Mouse (Mus musculus): ENCODE data around the gene BC029722.
A peak's percentile ranks its signal among the peaks of the same experiment; 100 is the strongest.

BC029722 gene

GRCm38 (mm10) chr2:155779066-155779465, 40.2 kb downstream of the BC029722 start:
- DNase-seq, result peak in 1 of 2 experiments; percentile 56

- DNase-seq, result peak; percentile 48 to 61
Measured at GRCm38 (mm10) chr2:155778004-155778403, 41.2 kb downstream of the BC029722 start.

DNA sequence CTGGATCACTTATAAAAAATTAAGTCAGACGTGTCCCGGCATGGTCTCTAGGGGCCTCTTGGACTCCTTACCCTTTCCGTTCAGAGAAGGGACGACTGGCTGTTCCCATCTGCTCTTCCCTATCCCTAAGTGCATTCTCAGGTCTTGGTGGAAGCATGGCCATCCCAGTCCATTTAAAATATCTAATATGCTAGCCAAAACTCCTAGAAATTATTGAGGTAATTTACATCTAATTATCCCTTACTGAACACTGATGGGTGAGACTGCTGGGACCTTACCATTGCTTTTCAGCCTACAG, 41.6 kb downstream of the BC029722 start:
- no peak for DNase-seq

DNA sequence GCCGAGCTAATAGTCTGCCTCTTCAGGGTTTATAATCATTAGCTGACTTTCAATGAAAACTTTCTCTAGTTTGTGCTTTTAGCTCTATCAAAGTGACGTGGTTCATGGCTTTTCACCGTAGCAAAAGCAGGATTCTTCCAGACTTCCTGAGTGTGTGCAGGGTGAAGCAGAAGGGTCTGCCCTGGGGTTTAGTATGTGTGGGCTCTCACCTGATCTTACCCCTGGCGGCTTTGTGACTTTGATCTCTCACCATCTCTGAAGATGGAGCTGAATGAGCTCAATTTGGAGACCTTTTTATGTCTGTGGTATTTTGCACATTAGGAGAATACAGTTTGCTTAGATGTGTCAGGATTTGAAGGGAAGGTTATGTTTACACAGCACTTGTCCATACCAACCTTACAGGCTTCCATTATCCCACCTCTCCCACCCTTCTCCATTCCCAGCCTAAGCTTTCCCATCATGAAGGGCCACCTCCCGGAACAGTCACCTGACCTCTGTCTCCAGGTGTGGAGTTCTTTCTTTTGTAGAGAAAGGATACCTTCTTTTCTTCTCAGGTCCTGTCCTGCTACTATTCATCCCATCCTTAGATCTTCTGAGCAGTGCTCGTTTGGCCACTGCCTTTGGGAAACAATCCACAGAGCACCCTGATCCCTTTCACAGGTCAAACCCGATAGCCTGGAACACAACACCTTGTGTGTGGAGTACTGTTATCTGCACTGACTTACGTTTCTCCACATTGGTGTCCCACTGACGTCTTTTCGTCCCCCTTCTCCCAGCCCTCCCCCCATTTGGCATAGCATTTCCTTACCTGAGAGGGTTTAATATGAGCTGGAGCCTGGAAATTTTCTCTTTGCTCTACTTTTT, 42.2 kb downstream of the BC029722 start:
- DNase-seq, result peak; percentile 43 to 59

DNA sequence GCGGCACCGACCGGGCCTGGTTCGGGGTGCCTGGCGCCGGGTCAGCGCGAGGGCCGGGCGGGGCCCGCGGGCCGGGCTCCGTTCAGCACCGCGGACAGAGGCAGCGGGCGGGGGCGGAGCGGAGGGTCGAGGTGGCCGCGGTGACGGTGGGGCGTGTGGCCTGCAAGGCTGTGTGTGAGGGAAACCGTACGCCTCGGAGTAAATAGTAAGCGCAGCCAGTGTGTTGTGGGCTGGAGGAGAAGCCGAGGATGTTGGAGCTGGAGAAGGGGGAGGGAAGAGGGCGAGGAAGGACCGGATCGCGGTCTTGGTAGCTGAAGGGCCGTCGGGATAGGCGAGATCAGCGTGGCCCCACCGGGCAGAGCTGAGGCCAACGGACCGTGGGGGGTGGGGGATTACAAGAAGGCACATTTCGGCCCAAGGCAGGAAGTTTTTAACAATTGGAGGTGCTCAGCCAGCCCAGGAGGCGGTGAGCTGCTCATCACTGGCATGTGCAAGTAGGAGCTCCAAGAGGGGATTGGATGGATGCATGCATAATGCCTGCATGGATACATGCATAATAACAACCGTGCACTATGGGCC, 43.5 kb downstream of the BC029722 start:
- peak; percentile 88 to 89 for DNase-seq

- peak; percentile 57 to 65 for DNase-seq
Measured at GRCm38 (mm10) chr2:155774927-155775684, 44.1 kb downstream of the BC029722 start, which contains the start of gene Mmp24. Gene Mmp24, plus strand, starts transcription at chr2:155775342.

GRCm38 (mm10) chr2:155774261-155774926, 44.8 kb downstream of the BC029722 start:
- peak; percentile 50 to 51 for DNase-seq

DNA sequence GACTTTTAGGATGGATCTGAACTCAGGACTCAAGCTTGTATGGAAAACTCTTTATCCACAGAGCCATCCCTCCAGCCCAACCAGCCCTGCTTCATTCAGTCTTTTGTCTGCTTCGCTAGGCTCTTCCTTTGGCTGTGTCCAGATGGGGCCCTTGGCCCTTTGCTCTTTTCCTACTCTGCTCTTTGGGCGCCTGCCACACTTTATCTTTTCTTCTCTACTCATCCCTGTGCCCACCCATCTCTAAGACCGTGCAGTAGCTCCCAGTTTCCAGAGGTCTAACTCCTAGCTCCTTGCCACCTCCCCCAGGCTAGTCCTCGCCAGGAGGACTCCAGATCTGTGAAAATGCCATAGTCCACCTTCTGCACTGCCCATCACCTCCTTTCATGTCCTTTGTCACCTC, 45.6 kb downstream of the BC029722 start:
- DNase-seq, result peak in 1 of 2 experiments; percentile 44

Data from cerebellum, postnatal 14 days (tissue).